Mouse (Mus musculus) lung, embryonic 14.5 days (tissue): Measurements from ENCODE around the gene Sbsn. TPM values are rescaled to one million over a fixed set of nuclear protein-coding genes. Genes with fewer than 3 reads are reported as not detected.

Experiments used
- ATAC-seq: fragments of 200-750 bp; cut with Nextera tagmentation; 2 replicates; pipeline ENCODE4 v1.8.0; 2017; ENCODE audit warnings: mild to moderate bottlenecking, moderate TSS enrichment, moderate library complexity; ENCODE audit not compliant: insufficient read depth
- DNase-seq: peaks from one replicate; pipeline ENCODE4 v3.0.0-alpha.2; 2015
- H3K27ac ChIP-seq: fragments of 300-500 bp; sonication (generic); 2 replicates; pipeline ENCODE4 v1.5.1; 2014; ENCODE audit warnings: low read depth, mild to moderate bottlenecking, moderate library complexity
- H3K27me3 ChIP-seq: fragments of 300-500 bp; sonication (generic); 2 replicates; pipeline ENCODE4 v1.6.1; 2014; ENCODE audit warnings: low read length, control low read depth; ENCODE audit not compliant: insufficient read depth
- H3K36me3 ChIP-seq: fragments of 300-500 bp; sonication (generic); 2 replicates; pipeline ENCODE4 v1.6.1; 2014; ENCODE audit warnings: control low read depth; ENCODE audit not compliant: insufficient read depth
- H3K4me1 ChIP-seq: fragments of 300-500 bp; sonication (generic); 2 replicates; pipeline ENCODE4 v1.6.1; 2014; ENCODE audit warnings: antibody characterized with exemption, control low read depth; ENCODE audit not compliant: insufficient read depth
- H3K4me2 ChIP-seq: fragments of 300-500 bp; sonication (generic); 2 replicates; pipeline ENCODE4 v1.6.1; 2014; ENCODE audit warnings: mild to moderate bottlenecking
- H3K4me3 ChIP-seq: fragments of 300-500 bp; sonication (generic); 2 replicates; pipeline ENCODE4 v1.5.1; 2014; ENCODE audit warnings: low read depth, low read length
- H3K9ac ChIP-seq: fragments of 300-500 bp; sonication (generic); 2 replicates; pipeline ENCODE4 v1.6.1; 2014
- H3K9me3 ChIP-seq: fragments of 300-500 bp; sonication (generic); 2 replicates; pipeline ENCODE4 v1.6.1; 2016; ENCODE audit warnings: low read depth, low read length, control low read depth
- CTCF ChIP-seq: IDR thresholded peaks from 2 replicates; pipeline ENCODE4 v1.5.1; 2016; ENCODE audit warnings: antibody characterized with exemption, low read depth
- WGBS: fragments of 180-500 bp; shearing (Covaris S2); extraction: QIAGEN DNeasy Blood & Tissue Kit; methylation state at CpG from one replicate; pipeline ENCODE4 v1.1.7; 2014; 5-methylcytosine and 5-hydroxymethylcytosine counted together
- polyA plus RNA-seq: library from polyadenylated mRNA; unstranded; fragments of >200 nt; fragmentation: Nextera tagmentation; extraction: Ambion mirVana; gene quantifications from 2 replicates; pipeline ENCODE4 v1.2.1, GENCODE M21; 2014

Sbsn gene
- polyA plus RNA-seq, 1 experiment from 2014 or later: 1.3 TPM

GRCm38 (mm10) chr7:30777911-30778310 lies 26.6 kb downstream of the Sbsn start:
- Histone ChIP-seq H3K9me3 (no peaks in the 10 kb centered on the region), H3K27me3 (no peaks in the 10 kb centered on the region), H3K36me3 (no peaks in the 10 kb centered on the region), H3K4me3 (no peak overlapping the region), H3K4me2 (no peak overlapping the region), H3K9ac (no peak overlapping the region), H3K27ac (no peak overlapping the region), H3K4me1 (no peaks in the 10 kb centered on the region)
- DNase-seq (no peak), ATAC-seq (no peak)
- WGBS: 63% methylated on average over 1 of the region's 1 CpGs
- TF ChIP-seq CTCF: no peak

GRCm38 (mm10) chr7:30781792-30782191 lies 30.5 kb downstream of the Sbsn start:
- ATAC-seq: no peak

GRCm38 (mm10) chr7:30782658-30783057 lies 31.4 kb downstream of the Sbsn start:
- no peak for TF ChIP-seq CTCF
- ATAC-seq (no peak), DNase-seq (no peak)
- H3K27ac ChIP-seq: no peak overlapping the region
- no peaks in the 10 kb centered on the region for H3K4me1 ChIP-seq
- H3K27me3 ChIP-seq: no peaks in the 10 kb centered on the region
- H3K4me2 ChIP-seq: no peak overlapping the region
- H3K4me3 ChIP-seq: no peak overlapping the region
- no peak overlapping the region for H3K9ac ChIP-seq
- H3K9me3 ChIP-seq: no peaks in the 10 kb centered on the region
- 66% methylated on average over 3 of the region's 3 CpGs for WGBS
- no peaks in the 10 kb centered on the region for H3K36me3 ChIP-seq

More at GRCm38 (mm10) chr7:30781792-30782191, 30.5 kb downstream of the Sbsn start:
- H3K36me3 ChIP-seq: no peaks in the 10 kb centered on the region
- no peaks in the 10 kb centered on the region for H3K27me3 ChIP-seq
- peak; percentile 61 for TF ChIP-seq CTCF
- DNase-seq: no peak
- H3K4me3 ChIP-seq: no peak overlapping the region
- H3K9ac ChIP-seq: no peak overlapping the region
- 65% methylated on average over 4 of the region's 4 CpGs for WGBS
- H3K9me3 ChIP-seq: no peaks in the 10 kb centered on the region
- H3K4me2 ChIP-seq: no peak overlapping the region
- no peak overlapping the region for H3K27ac ChIP-seq
- no peaks in the 10 kb centered on the region for H3K4me1 ChIP-seq

GRCm38 (mm10) chr7:30785154-30785553 lies 33.9 kb downstream of the Sbsn start:
- Histone ChIP-seq H3K9ac (no peak overlapping the region), H3K4me3 (no peak overlapping the region), H3K4me2 (no peak overlapping the region), H3K9me3 (no peaks in the 10 kb centered on the region), H3K36me3 (no peaks in the 10 kb centered on the region), H3K4me1 (no peaks in the 10 kb centered on the region), H3K27ac (no peak overlapping the region), H3K27me3 (no peaks in the 10 kb centered on the region)
- ATAC-seq: no peak
- no peak for DNase-seq
- 47% methylated on average over 1 of the region's 1 CpGs for WGBS
- no peak for TF ChIP-seq CTCF

GRCm38 (mm10) chr7:30785721-30786546 lies 34.7 kb downstream of the Sbsn start:
- H3K27me3 ChIP-seq: no peaks in the 10 kb centered on the region
- H3K4me1 ChIP-seq: no peaks in the 10 kb centered on the region
- H3K4me3 ChIP-seq: no peak overlapping the region
- H3K9ac ChIP-seq: no peak overlapping the region
- no peak overlapping the region for H3K27ac ChIP-seq
- ATAC-seq: no peak
- TF ChIP-seq CTCF: no peak
- DNase-seq: no peak
- no peak overlapping the region for H3K4me2 ChIP-seq
- WGBS: 70% methylated on average over 13 of the region's 13 CpGs
- no peaks in the 10 kb centered on the region for H3K36me3 ChIP-seq
- no peaks in the 10 kb centered on the region for H3K9me3 ChIP-seq

- no peak within 1 kb of the TSS for H3K4me3 ChIP-seq
- no peak within 1 kb of the TSS for H3K27ac ChIP-seq
- H3K27me3 ChIP-seq: no peaks in the 10 kb centered on the region
- H3K4me1 ChIP-seq: no peaks in the 10 kb centered on the region
- H3K9ac ChIP-seq: no peak within 1 kb of the TSS
- DNase-seq (no peak), ATAC-seq (no peak)
- 42% methylated on average over 15 of the region's 15 CpGs for WGBS
- no peak for TF ChIP-seq CTCF
- no peaks in the 10 kb centered on the region for H3K36me3 ChIP-seq
- H3K9me3 ChIP-seq: no peaks in the 10 kb centered on the region
- H3K4me2 ChIP-seq: no peak within 1 kb of the TSS
Measured at GRCm38 (mm10) chr7:30787377-30788022, 36.2 kb downstream of the Sbsn start, which contains the start of gene Krtdap. Krtdap (plus strand) TSS chr7:30787896.

DNA sequence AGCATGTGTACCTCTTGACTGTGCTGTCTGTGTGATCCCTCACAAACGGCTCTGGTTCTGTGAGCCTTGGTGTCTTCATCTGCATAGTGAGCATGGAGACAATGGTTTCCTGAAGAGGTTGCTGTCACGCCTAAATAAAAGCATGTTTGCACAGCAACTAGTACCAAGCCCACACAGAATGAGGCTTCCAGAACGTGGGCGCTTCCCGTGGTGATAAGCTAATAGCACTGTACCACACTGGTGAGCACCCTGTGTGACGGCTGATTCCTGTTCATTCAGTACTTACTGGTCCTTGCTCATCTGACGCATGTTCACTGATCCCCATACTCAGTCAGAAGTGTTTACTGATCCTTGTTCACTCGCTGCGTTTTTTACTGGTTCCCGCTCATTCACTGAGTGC lies 38.9 kb downstream of the Sbsn start:
- no peaks in the 10 kb centered on the region for H3K27me3 ChIP-seq
- H3K4me1 ChIP-seq: no peaks in the 10 kb centered on the region
- DNase-seq (no peak), ATAC-seq (no peak)
- H3K4me3 ChIP-seq: no peak overlapping the region
- WGBS: 63% methylated on average over 10 of the region's 10 CpGs
- H3K9me3 ChIP-seq: no peaks in the 10 kb centered on the region
- H3K27ac ChIP-seq: no peak overlapping the region
- H3K9ac ChIP-seq: no peak overlapping the region
- H3K4me2 ChIP-seq: no peak overlapping the region
- no peak for TF ChIP-seq CTCF
- no peaks in the 10 kb centered on the region for H3K36me3 ChIP-seq
